11 mouse cellular contexts compared by ENCODE assay signal in genomic region chr2:166335702-166336101, GRCm38 (mm10).
DNase-seq lines count a peak whose midpoint lies in the region; ATAC-seq and TF ChIP-seq lines count a peak whose summit lies in the region.
"Had no signal": no experiment of that assay in that cellular context is flagged by ENCODE, and none has a peak within 500 bp of the region (broad histone marks: within the 10 kb centered on the region; RNA-seq: fewer than 3 reads in every experiment).

No protein-coding gene starts in this region.

- H3K4me3 ChIP-seq in hindbrain, embryonic 10.5 days, result no peak overlapping the region
- H3K4me3 ChIP-seq in hindbrain, embryonic 14.5 days (replicated peaks; ENCODE audit: low read length), result no peak overlapping the region
- H3K4me3 ChIP-seq in heart, postnatal 0 days (ENCODE audit: low read depth, low read length), result no peak overlapping the region
- H3K4me3 ChIP-seq in stomach, embryonic 14.5 days (ENCODE audit: low read depth, low read length), result no peak overlapping the region

- peaks cover 6% of the 10 kb centered on the region; the same call in 1 of the 2 replicates for H3K27me3 ChIP-seq in hindbrain, embryonic 10.5 days (ENCODE audit: insufficient read depth, poor library complexity, severe bottlenecking)
- H3K27me3 ChIP-seq in hindbrain, embryonic 14.5 days (ENCODE audit: control insufficient read depth, insufficient read depth, low read length), result no peaks in the 10 kb centered on the region
- H3K27me3 ChIP-seq in heart, postnatal 0 days (ENCODE audit: control insufficient read depth, insufficient read depth, low read length), result no peaks in the 10 kb centered on the region
- no peaks in the 10 kb centered on the region for H3K27me3 ChIP-seq in stomach, embryonic 14.5 days (ENCODE audit: control insufficient read depth, insufficient read depth, low read length)

- intact Hi-C loops in left cerebral cortex, postnatal 4 days (cut with DNase I), result loop anchor here (10.0 kb wide), 1 partner anchor 181 kb away; the partner anchor contains the start of gene Sulf2

- TF ChIP-seq CTCF in heart, postnatal 0 days (IDR thresholded peaks at IDR 0.05; ENCODE audit: low read depth), result no peak

- H3K9me3 ChIP-seq in hindbrain, embryonic 10.5 days, result 0 out of 2 replicates have a peak, but pooled peaks cover 2% of the 10 kb centered on the region
- H3K9me3 ChIP-seq in hindbrain, embryonic 14.5 days (ENCODE audit: control insufficient read depth, low read length), result no peaks in the 10 kb centered on the region
- H3K9me3 ChIP-seq in heart, postnatal 0 days (replicated peaks; ENCODE audit: control insufficient read depth, low read length), result no peaks in the 10 kb centered on the region
- no peaks in the 10 kb centered on the region for H3K9me3 ChIP-seq in stomach, embryonic 14.5 days (ENCODE audit: control insufficient read depth, low read depth, low read length)

- peak overlapping the region; percentile 53 for H3K27ac ChIP-seq in hindbrain, embryonic 10.5 days
- no peak overlapping the region for H3K27ac ChIP-seq in hindbrain, embryonic 14.5 days
- H3K27ac ChIP-seq in heart, postnatal 0 days (ENCODE audit: low read depth), result no peak overlapping the region
- H3K27ac ChIP-seq in stomach, embryonic 14.5 days (ENCODE audit: low read length), result peak overlapping the region; percentile 52; the same call in 1 of the 2 replicates

- TF ChIP-seq EP300 in heart, postnatal 0 days (IDR thresholded peaks at IDR 0.05; ENCODE audit: low read depth), result no peak

- WGBS in hindbrain, embryonic 10.5 days, result 86% methylated on average over 5 of the region's 5 CpGs
- 73% methylated on average over 5 of the region's 5 CpGs for WGBS in hindbrain, embryonic 14.5 days
- 41% methylated on average over 5 of the region's 5 CpGs for WGBS in heart, postnatal 0 days
- WGBS in stomach, embryonic 14.5 days, result 63% methylated on average over 5 of the region's 5 CpGs

- H3K4me1 ChIP-seq in hindbrain, embryonic 10.5 days (replicated peaks), result peaks cover 31% of the 10 kb centered on the region
- H3K4me1 ChIP-seq in hindbrain, embryonic 14.5 days (replicated peaks; ENCODE audit: control insufficient read depth, insufficient read depth, low read length), result no peaks in the 10 kb centered on the region
- H3K4me1 ChIP-seq in heart, postnatal 0 days (ENCODE audit: control insufficient read depth, insufficient read depth), result peaks cover 13% of the 10 kb centered on the region
- peaks cover 43% of the 10 kb centered on the region for H3K4me1 ChIP-seq in stomach, embryonic 14.5 days (ENCODE audit: control insufficient read depth, insufficient read depth, low read length)

- no peak for DNase-seq in hindbrain, embryonic 10.5 days (ENCODE audit: low spot score)
- no peak for DNase-seq in hindbrain, embryonic 14.5 days (ENCODE audit: low spot score)
- peak; percentile 53 for DNase-seq in gastrocnemius, postnatal 10 days
- DNase-seq in heart, postnatal 0 days (ENCODE audit: low spot score), result no peak
- no peak for DNase-seq in left cerebral cortex, postnatal 4 days
- DNase-seq in spleen, adult 18-20 months, result no peak
- DNase-seq in neural tube, embryonic 10.5 days (ENCODE audit: extremely low spot score, low spot score), result no peak
- DNase-seq: cerebellum, adult 11-12 months; kidney, postnatal 14 days had no signal

- no peak for ATAC-seq in hindbrain, embryonic 14.5 days (ENCODE audit: low FRiP score)
- peak; percentile 42 for ATAC-seq in heart, postnatal 0 days (ENCODE audit: insufficient read depth, low read depth)
- no peak for ATAC-seq in stomach, embryonic 14.5 days (ENCODE audit: insufficient number of reproducible peaks, insufficient read depth, low FRiP score, low read depth)
- ATAC-seq: inflammation-experienced regulatory T-cells, adult 6 months had no signal

- H3K9ac ChIP-seq in hindbrain, embryonic 14.5 days, result no peak overlapping the region
- H3K9ac ChIP-seq in heart, postnatal 0 days (replicated peaks; ENCODE audit: low read depth, low read length), result no peak overlapping the region
- H3K9ac ChIP-seq in stomach, embryonic 14.5 days (replicated peaks; ENCODE audit: low read depth, low read length), result no peak overlapping the region

- H3K4me2 ChIP-seq in hindbrain, embryonic 14.5 days (replicated peaks), result no peak overlapping the region
- H3K4me2 ChIP-seq in heart, postnatal 0 days (ENCODE audit: low read depth, low read length), result no peak overlapping the region
- H3K4me2 ChIP-seq in stomach, embryonic 14.5 days (replicated peaks; ENCODE audit: low read depth, low read length), result no peak overlapping the region

- no peaks in the 10 kb centered on the region for H3K36me3 ChIP-seq in hindbrain, embryonic 10.5 days
- no peaks in the 10 kb centered on the region for H3K36me3 ChIP-seq in hindbrain, embryonic 14.5 days (replicated peaks; ENCODE audit: control insufficient read depth, insufficient read depth)
- no peaks in the 10 kb centered on the region for H3K36me3 ChIP-seq in heart, postnatal 0 days (replicated peaks; ENCODE audit: control insufficient read depth, insufficient read depth, low read length)
- H3K36me3 ChIP-seq in stomach, embryonic 14.5 days (ENCODE audit: control insufficient read depth, insufficient read depth, low read length), result no peaks in the 10 kb centered on the region

Comparison
In these comparisons a context has a peak if more than half of its experiments do, and no peak if none do; other contexts are left out.
1. H3K27ac ChIP-seq: peak in hindbrain, embryonic 10.5 days (single experiment) and stomach, embryonic 14.5 days (single experiment); none in hindbrain, embryonic 14.5 days (single experiment) and heart, postnatal 0 days (single experiment).